Mouse (Mus musculus): ENCODE measurements around the gene Npas3.
A peak's percentile ranks its signal among the peaks of the same experiment; 100 is the strongest.

The Npas3 gene

GRCm38 (mm10) chr12:53864436-53865136 lies 616.1 kb downstream of the Npas3 start:
- no peak for DNase-seq (ENCODE audit: low spot score in 2 of 2)

GRCm38 (mm10) chr12:53865691-53866090 lies 617.2 kb downstream of the Npas3 start:
- no peak for DNase-seq (ENCODE audit: low spot score in 2 of 2)

- DNase-seq (ENCODE audit: low spot score in 2 of 2) = no peak
Measured at GRCm38 (mm10) chr12:53869981-53870380, 621.5 kb downstream of the Npas3 start.

GRCm38 (mm10) chr12:53875226-53875625 lies 626.7 kb downstream of the Npas3 start:
- DNase-seq (ENCODE audit: low spot score in 2 of 2) = no peak

GRCm38 (mm10) chr12:53876693-53877092 lies 628.2 kb downstream of the Npas3 start:
- DNase-seq (ENCODE audit: low spot score in 2 of 2) = no peak

- DNase-seq (ENCODE audit: low spot score in 2 of 2) = no peak
Measured at GRCm38 (mm10) chr12:53881684-53882083, 633.2 kb downstream of the Npas3 start.

- no peak for DNase-seq (ENCODE audit: low spot score in 2 of 2)
Measured at GRCm38 (mm10) chr12:53882863-53883262, 634.4 kb downstream of the Npas3 start.

- DNase-seq (ENCODE audit: low spot score in 2 of 2) = no peak
Measured at GRCm38 (mm10) chr12:53888624-53889023, 640.1 kb downstream of the Npas3 start.

GRCm38 (mm10) chr12:53895909-53896308 lies 647.4 kb downstream of the Npas3 start:
- DNase-seq (ENCODE audit: low spot score in 2 of 2) = no peak

GRCm38 (mm10) chr12:53908761-53909160 lies 660.3 kb downstream of the Npas3 start:
- peak in 1 of 2 experiments; percentile 14 for DNase-seq (ENCODE audit: low spot score in 2 of 2)

- DNase-seq (ENCODE audit: low spot score in 2 of 2) = peak in 1 of 2 experiments; percentile 10
Measured at GRCm38 (mm10) chr12:53910192-53910591, 661.7 kb downstream of the Npas3 start.

GRCm38 (mm10) chr12:53922153-53922552 lies 673.7 kb downstream of the Npas3 start:
- no peak for DNase-seq (ENCODE audit: low spot score in 2 of 2)

GRCm38 (mm10) chr12:53948826-53949225 lies 700.3 kb downstream of the Npas3 start:
- DNase-seq (ENCODE audit: low spot score in 2 of 2) = no peak

- no peak for DNase-seq (ENCODE audit: low spot score in 2 of 2)
Measured at GRCm38 (mm10) chr12:53962004-53962403, 713.5 kb downstream of the Npas3 start.

- no peak for DNase-seq (ENCODE audit: low spot score in 2 of 2)
Measured at GRCm38 (mm10) chr12:53963534-53963933, 715.1 kb downstream of the Npas3 start.

GRCm38 (mm10) chr12:53969378-53970174 lies 721.1 kb downstream of the Npas3 start:
- DNase-seq (ENCODE audit: low spot score in 2 of 2) = no peak

GRCm38 (mm10) chr12:53970721-53971120 lies 722.2 kb downstream of the Npas3 start:
- DNase-seq (ENCODE audit: low spot score in 2 of 2) = no peak

GRCm38 (mm10) chr12:53973414-53973813 lies 724.9 kb downstream of the Npas3 start:
- DNase-seq (ENCODE audit: low spot score in 2 of 2) = no peak

- peak; percentile 14 to 34 for DNase-seq (ENCODE audit: low spot score in 2 of 2)
Measured at GRCm38 (mm10) chr12:53981575-53982507, 733.4 kb downstream of the Npas3 start.

- DNase-seq (ENCODE audit: low spot score in 2 of 2) = no peak
Measured at GRCm38 (mm10) chr12:53983946-53984345, 735.5 kb downstream of the Npas3 start.

GRCm38 (mm10) chr12:53985851-53986842 lies 737.7 kb downstream of the Npas3 start:
- DNase-seq (ENCODE audit: low spot score in 2 of 2) = no peak

All from right cerebral cortex, postnatal 36 days (tissue).